Mouse (Mus musculus) spleen, adult 2 months (tissue): Measurements from ENCODE around the gene Sat1. TPM values are rescaled to one million over a fixed set of nuclear protein-coding genes. Genes with fewer than 3 reads are reported as not detected.
"Not testable (repeated sequence)": the region's sequence is repeated elsewhere in the genome, so short reads cannot be mapped to it uniquely, and the experiment has no call there.

Experiments
- DNase-seq, 2 experiments: peaks; one replicate each; pipeline versions ENCODE4 v3.0.0 to v3.0.0-alpha.2; 2012 to 2021; ENCODE audit warnings: low spot score in 2 of 2, low read depth in 1 of 2
- H3K27ac ChIP-seq: fragments of 200-500 bp; 2 replicates; pipeline ENCODE4 v1.5.1; 2012; ENCODE audit warnings: low read length, inconsistent platforms; ENCODE audit not compliant: insufficient read depth
- H3K27me3 ChIP-seq: fragments of 200-500 bp; 2 replicates; pipeline ENCODE4 v1.6.1; 2012; ENCODE audit warnings: mild to moderate bottlenecking, moderate library complexity, low read length, inconsistent platforms; ENCODE audit not compliant: control insufficient read depth, insufficient read depth
- H3K36me3 ChIP-seq: fragments of 200-500 bp; 2 replicates; pipeline ENCODE4 v1.6.1; 2012; ENCODE audit warnings: mild to moderate bottlenecking, low read length, inconsistent platforms; ENCODE audit not compliant: control insufficient read depth, insufficient read depth
- H3K4me1 ChIP-seq: fragments of 200-500 bp; 2 replicates; pipeline ENCODE4 v1.6.1; 2011; ENCODE audit warnings: inconsistent platforms; ENCODE audit not compliant: control insufficient read depth, insufficient read depth, insufficient read length
- H3K4me3 ChIP-seq: fragments of 200-500 bp; 2 replicates; pipeline ENCODE4 v1.5.1; 2011; ENCODE audit warnings: mild to moderate bottlenecking, inconsistent platforms; ENCODE audit not compliant: insufficient read depth, insufficient read length; ENCODE audit errors: extremely low read depth
- CTCF ChIP-seq: fragments of 200-500 bp; IDR thresholded peaks from 2 replicates; pipeline ENCODE4 v1.5.1; 2011; ENCODE audit warnings: mild to moderate bottlenecking, inconsistent platforms; ENCODE audit not compliant: insufficient read depth, insufficient read length, insufficient replicate concordance; ENCODE audit errors: extremely low read depth
- POLR2A ChIP-seq: fragments of 200-500 bp; IDR thresholded peaks from 2 replicates; pipeline ENCODE4 v1.6.1; 2011; ENCODE audit warnings: low read depth, low read length, inconsistent platforms
- WGBS: fragments of 180-500 bp; shearing (Covaris S2); methylation state at CpG from one replicate; pipeline ENCODE4 v1.1.7; 2018; 5-methylcytosine and 5-hydroxymethylcytosine counted together
- polyA plus RNA-seq: library from polyadenylated mRNA; depleted of rRNA; stranded (reverse); fragments of >200 nt; gene quantifications from 2 replicates; pipeline ENCODE4 v1.2.3, GENCODE M21; 2012

Gene Sat1
- polyA plus RNA-seq, 1 experiment, result 39.7 TPM

DNA sequence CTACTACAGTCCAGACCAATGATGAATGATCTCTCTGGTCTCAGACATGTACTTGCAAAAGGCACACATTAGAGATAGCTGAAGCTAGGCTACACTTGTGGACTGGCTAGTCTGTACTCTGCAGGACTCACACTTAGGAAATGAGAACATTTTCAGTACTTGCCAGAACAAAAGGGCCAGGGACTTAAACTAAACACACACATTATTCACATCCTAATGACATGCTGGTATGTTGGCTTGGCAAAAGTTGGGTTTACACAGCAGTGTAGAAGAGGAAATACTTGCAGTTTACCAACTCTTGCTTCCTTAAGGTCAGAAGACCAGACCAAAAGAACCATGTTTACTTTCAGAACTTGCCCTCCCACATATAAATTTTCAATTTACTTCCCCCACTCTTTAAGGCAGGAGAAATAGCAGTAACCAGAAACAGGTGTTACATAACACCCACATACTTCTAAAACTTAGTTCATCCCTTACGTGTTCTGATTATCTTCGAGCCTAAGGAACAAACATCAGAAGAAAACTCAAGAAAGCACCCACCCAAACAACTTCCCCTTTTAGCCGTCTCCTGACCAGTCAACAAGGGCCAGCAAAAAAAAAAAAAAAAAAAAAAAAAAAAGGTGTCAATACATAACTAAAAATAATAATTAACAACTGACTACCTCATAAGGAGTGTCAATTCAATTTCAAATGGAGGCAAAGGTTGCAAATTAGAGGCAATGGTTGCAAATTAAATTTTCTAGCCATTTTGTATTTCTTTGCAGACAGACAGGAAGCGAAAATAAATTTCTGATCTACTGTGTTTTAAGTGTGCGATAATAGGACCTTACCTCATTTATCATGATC is 1.7 kb downstream of the Sat1 start:
- WGBS, result 41% methylated on average over 5 of the region's 5 CpGs
- peaks cover 1% of the 10 kb centered on the region; the same call in 1 of the 2 replicates for H3K36me3 ChIP-seq
- TF ChIP-seq POLR2A (no peak), CTCF (no peak)
- H3K27me3 ChIP-seq, result no peaks in the 10 kb centered on the region
- H3K27ac ChIP-seq, result no peak overlapping the region
- H3K4me1 ChIP-seq, result no peaks in the 10 kb centered on the region; the same call in 1 of the 2 replicates
- no peak for DNase-seq
- H3K4me3 ChIP-seq, result peak overlapping the region; percentile 14; the same call in 1 of the 2 replicates

DNA sequence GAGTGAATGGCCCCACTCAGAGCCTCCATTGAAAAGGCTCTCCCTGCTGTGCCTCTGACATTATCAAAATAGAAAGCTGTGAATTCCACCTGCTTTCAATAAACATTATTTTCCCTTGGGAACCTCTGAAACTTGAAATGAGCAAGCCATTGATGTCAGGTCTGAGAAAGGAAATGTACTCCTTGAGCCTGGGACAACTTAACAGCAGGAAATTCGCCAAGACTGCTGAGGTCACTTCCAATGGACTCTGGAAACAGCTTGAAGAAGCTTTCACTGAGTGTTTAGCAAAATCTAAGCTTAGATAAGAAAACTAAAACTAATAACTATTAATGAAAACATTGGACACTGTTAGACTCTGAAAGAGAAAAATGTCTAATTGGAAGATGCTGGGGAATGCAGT is 7.6 kb downstream of the Sat1 start:
- 42% methylated on average over 1 of the region's 1 CpGs for WGBS

DNA sequence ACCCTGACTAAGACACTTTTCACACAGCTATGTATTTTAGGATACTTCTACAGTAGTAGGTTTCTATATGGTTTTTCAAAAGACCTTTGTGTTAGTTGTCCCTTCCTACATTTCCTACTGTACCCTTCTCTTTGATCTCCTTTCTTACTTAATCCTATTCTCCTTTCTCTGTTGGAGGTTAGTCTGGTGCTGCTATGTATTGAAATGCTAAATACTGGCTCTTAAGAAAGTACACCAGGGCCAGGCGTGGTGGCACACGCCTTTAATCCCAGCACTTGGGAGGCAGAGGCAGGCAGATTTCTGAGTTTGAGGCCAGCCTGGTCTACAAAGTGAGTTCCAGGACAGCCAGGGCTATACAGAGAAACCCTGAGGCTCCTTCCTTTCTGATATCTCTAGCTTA is 10.8 kb downstream of the Sat1 start:
- H3K4me1 ChIP-seq, DNase-seq, H3K36me3 ChIP-seq, H3K27me3 ChIP-seq, H3K27ac ChIP-seq, H3K4me3 ChIP-seq: not testable (repeated sequence)
- 96% methylated on average over 2 of the region's 2 CpGs for WGBS

More for the DNA sequence above, 7.6 kb downstream of the Sat1 start:
- DNase-seq, result no peak
- no peak overlapping the region for H3K4me3 ChIP-seq
- no peaks in the 10 kb centered on the region for H3K27me3 ChIP-seq
- no peak for TF ChIP-seq CTCF
- no peak for TF ChIP-seq POLR2A
- H3K4me1 ChIP-seq, result no peaks in the 10 kb centered on the region; the same call in 1 of the 2 replicates
- H3K27ac ChIP-seq, result no peak overlapping the region
- H3K36me3 ChIP-seq, result peaks cover 1% of the 10 kb centered on the region; the same call in 1 of the 2 replicates

DNA sequence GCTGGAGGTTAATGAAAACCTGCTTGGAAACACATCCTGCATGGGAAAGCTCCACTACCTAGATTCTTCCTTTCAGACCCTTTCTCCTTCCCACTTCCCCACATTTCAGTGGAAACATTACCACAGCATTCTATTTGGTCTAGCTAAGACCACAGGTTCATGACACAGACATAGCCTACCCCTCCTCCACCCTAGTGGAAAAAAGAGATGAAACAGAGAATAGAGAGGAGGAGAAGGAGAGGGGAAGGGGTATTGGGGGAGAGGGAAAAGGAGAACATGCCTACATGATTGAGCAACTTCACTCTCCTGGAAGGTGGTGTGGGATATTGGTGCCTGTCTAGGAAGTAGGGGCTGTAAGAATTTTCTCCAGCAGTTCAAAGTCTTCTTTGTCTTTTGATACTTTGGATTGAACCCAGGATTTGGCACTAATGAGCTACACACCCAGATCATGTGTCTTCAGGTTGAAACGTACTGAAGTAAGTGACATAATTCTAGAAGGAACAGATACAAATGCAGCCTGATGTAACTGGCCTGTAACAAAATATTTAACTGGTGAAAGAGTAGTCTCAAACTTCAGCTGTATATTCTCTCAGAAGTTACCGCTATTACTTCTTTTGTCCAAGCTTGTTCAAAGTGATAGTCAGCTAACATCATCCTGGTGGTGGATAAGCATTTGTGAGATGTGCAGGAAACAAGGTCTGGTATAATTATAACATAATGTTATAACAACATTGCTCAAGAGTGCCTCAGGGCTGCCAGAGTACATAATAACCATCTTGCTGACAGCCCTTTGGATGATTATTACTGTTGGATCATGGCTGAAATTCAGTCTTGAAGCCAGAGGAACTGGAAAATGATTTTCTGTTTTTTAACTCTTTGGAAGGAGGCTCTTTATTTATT is 13.6 kb downstream of the Sat1 start:
- no peak overlapping the region for H3K4me3 ChIP-seq
- TF ChIP-seq CTCF (no peak), POLR2A (no peak)
- no peaks in the 10 kb centered on the region for H3K36me3 ChIP-seq
- WGBS, result 78% methylated on average over 2 of the region's 2 CpGs
- no peak overlapping the region for H3K27ac ChIP-seq
- no peak for DNase-seq
- H3K4me1 ChIP-seq, result no peaks in the 10 kb centered on the region
- no peaks in the 10 kb centered on the region for H3K27me3 ChIP-seq

DNA sequence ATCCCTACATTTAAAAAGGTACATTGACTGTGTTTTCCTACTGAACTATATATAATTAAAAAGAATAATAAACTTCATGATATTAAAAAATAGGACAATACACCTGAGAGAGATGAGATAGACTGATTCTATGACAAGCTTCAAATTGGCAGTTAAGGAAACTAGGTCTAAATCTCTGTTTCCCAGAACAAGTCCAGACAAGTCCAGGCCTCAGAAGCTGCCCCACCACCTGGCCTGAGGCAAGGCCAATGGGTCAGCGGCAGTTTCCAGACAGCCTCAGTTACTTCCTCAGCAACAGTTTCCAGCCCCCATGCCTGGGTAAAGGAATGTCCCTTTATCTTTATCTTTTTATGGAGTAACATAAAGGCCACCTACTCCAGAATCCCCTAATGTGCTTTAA is 14.4 kb downstream of the Sat1 start:
- TF ChIP-seq CTCF (no peak), POLR2A (no peak)
- no peaks in the 10 kb centered on the region for H3K27me3 ChIP-seq
- DNase-seq, result no peak
- H3K27ac ChIP-seq, result no peak overlapping the region
- no peaks in the 10 kb centered on the region for H3K4me1 ChIP-seq
- 83% methylated on average over 1 of the region's 1 CpGs for WGBS
- H3K36me3 ChIP-seq, result no peaks in the 10 kb centered on the region
- H3K4me3 ChIP-seq, result no peak overlapping the region

DNA sequence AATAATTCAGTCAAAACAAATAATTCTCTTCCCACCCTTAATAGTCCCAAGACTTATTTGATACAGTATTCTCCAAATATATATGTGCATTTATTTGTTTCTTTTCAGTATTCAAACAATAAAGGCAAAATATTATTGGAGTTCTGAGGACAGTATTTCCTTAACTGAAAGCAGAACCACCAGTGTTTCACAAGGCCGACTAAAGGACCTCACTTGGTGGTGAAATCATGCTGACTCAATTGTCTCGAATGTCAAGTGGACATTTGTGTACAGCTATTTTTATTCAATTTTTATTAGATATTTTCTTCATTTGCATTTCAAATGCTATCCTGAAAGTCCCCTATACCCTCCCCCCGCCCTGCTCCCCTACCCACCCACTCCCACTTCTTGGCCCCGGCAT is 21.3 kb downstream of the Sat1 start:
- no peaks in the 10 kb centered on the region for H3K4me1 ChIP-seq
- H3K36me3 ChIP-seq, result no peaks in the 10 kb centered on the region
- H3K27me3 ChIP-seq, result no peaks in the 10 kb centered on the region
- 80% methylated on average over 4 of the region's 4 CpGs for WGBS
- H3K4me3 ChIP-seq, result no peak overlapping the region
- DNase-seq, result no peak
- no peak for TF ChIP-seq CTCF
- H3K27ac ChIP-seq, result no peak overlapping the region
